Mouse (Mus musculus) adrenal gland, adult 2 months (tissue): ENCODE data around the gene Trim6. TPM values are rescaled to one million over a fixed set of nuclear protein-coding genes. Genes with fewer than 3 reads are reported as not detected.
"Not testable (repeated sequence)": the region's sequence is repeated elsewhere in the genome, so short reads cannot be mapped to it uniquely, and the experiment has no call there.

ENCODE experiments used
- DNase-seq: peaks from one replicate; pipeline ENCODE4 v3.0.0; 2021
- long read RNA-seq: library from polyadenylated mRNA; stranded (forward); transcript quantifications from one replicate; pipeline ENCODE4 v2.0.0, GENCODE M21; 2021
- polyA plus RNA-seq: library from polyadenylated mRNA; depleted of rRNA; stranded (reverse); fragments of >200 nt; gene quantifications from 2 replicates; pipeline ENCODE4 v1.2.3, GENCODE M21; 2012; rRNA removed
- total RNA-seq, 2 experiments: library from RNA; stranded (reverse); gene quantifications; 2 replicates each; pipeline ENCODE4 v1.2.3; 2021

Trim6 gene
- total RNA-seq (under 1 TPM; 0.12 to 0.66 TPM), polyA plus RNA-seq (0.09 and 0.36 TPM in 2 replicates)
- long read RNA-seq: 0 reads

- peak; percentile 93 for DNase-seq
Observed at GRCm38 (mm10) chr7:104218701-104219569, at the start of gene Trim6. Gene Trim6 (plus strand): TSS chr7:104218793.

GRCm38 (mm10) chr7:104169634-104170204 lies 48.9 kb upstream of the Trim6 start:
- DNase-seq: no peak

GRCm38 (mm10) chr7:104175085-104175484 lies 43.5 kb upstream of the Trim6 start:
- no peak for DNase-seq

GRCm38 (mm10) chr7:104178422-104179054 lies 40.1 kb upstream of the Trim6 start:
- DNase-seq: no peak

GRCm38 (mm10) chr7:104179074-104179473 lies 39.5 kb upstream of the Trim6 start:
- DNase-seq: no peak

GRCm38 (mm10) chr7:104183292-104183691 lies 35.3 kb upstream of the Trim6 start, which contains the start of gene Olfr648:
Gene Olfr648 (minus strand): TSS chr7:104183392.
- no peak for DNase-seq

- DNase-seq: no peak
Observed at GRCm38 (mm10) chr7:104191275-104191674, 27.3 kb upstream of the Trim6 start.

GRCm38 (mm10) chr7:104195885-104196284 lies 22.7 kb upstream of the Trim6 start, which contains the start of gene Olfr649:
Gene Olfr649 (minus strand): TSS chr7:104195985.
- DNase-seq: no peak

GRCm38 (mm10) chr7:104199822-104200221 lies 18.8 kb upstream of the Trim6 start:
- DNase-seq: peak; percentile 68

- DNase-seq: no peak
Observed at GRCm38 (mm10) chr7:104206197-104206596, 12.4 kb upstream of the Trim6 start.

- no peak for DNase-seq
Observed at GRCm38 (mm10) chr7:104216011-104216535, 2.5 kb upstream of the Trim6 start.

- DNase-seq: no peak
Observed at GRCm38 (mm10) chr7:104217881-104218280, 712 bp upstream of the Trim6 start.

- peak; percentile 19 for DNase-seq
Observed at GRCm38 (mm10) chr7:104231203-104231602, 12.6 kb downstream of the Trim6 start.

GRCm38 (mm10) chr7:104240857-104241256 lies 22.3 kb downstream of the Trim6 start:
- DNase-seq: no peak

GRCm38 (mm10) chr7:104243616-104244015 lies 25.0 kb downstream of the Trim6 start:
- no peak for DNase-seq

GRCm38 (mm10) chr7:104244287-104245181 lies 25.9 kb downstream of the Trim6 start, which contains the start of gene Trim34a:
Gene Trim34a (plus strand): TSS chr7:104244457.
- peak; percentile 81 for DNase-seq

GRCm38 (mm10) chr7:104260380-104260779 lies 41.8 kb downstream of the Trim6 start:
- not testable (repeated sequence) for DNase-seq

GRCm38 (mm10) chr7:104265335-104265734 lies 46.7 kb downstream of the Trim6 start:
- not testable (repeated sequence) for DNase-seq

GRCm38 (mm10) chr7:104279361-104279760 lies 60.8 kb downstream of the Trim6 start:
- not testable (repeated sequence) for DNase-seq
